Mouse (Mus musculus) liver, embryonic 14.5 days (tissue): ENCODE results near the gene Hoxa7.

Source experiments
- CTCF ChIP-seq: IDR thresholded peaks from 2 replicates; pipeline ENCODE4 v1.5.1; 2016; ENCODE audit warnings: antibody characterized with exemption, low read depth, control low read depth
- EP300 ChIP-seq: IDR thresholded peaks from 2 replicates; pipeline ENCODE4 v1.6.1; 2016; ENCODE audit warnings: antibody characterized with exemption, low read depth

DNA sequence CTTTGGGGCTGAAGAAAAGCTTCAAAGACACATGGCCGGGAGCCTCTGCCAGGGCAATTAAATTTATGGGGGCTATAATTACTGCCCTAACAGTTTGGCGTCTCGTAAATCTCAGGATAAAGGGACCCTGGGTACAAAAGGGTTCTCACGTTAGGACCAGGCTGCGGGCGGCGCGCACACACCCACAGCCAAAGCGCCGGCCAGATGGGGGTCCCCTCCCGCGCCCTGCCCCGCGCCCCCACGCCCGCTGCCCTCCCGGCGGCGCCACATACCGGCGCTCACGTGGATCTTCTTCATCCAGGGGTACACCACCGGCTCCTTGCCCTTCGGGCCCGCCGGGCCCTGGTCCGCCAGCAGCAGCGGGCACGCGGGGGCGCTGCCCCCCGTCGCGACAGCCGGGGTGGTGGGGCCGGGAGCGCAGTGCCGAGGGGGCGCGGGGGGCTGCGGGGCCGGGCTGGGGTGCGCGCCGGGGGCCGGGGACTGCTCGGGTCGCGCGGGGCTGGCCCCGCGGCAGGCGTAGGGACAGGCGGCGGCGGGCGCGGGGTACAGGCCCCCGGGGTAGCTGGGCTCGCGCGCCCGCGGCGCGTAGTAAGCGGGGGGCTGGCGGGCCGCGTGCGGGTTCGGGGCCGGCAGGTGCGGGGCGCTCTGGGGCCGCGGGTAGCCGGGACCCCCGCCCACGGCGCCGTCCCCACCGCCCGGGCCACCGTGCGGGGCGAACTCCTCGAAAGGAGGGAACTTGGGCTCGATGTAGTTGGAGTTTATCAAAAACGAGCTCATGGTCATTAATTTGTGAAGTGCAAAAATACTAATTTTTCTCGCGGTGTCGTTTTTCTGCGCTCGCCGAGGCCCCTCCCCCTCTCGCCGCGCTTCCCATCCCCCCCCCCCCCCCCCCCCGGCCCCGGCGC is 30.5 kb downstream of the Hoxa7 start, which contains the start of gene Hoxa4:
- TF ChIP-seq CTCF (no peak), EP300 (no peak)
